Mouse (Mus musculus): ENCODE results near the gene Rab9b.

GRCm38 (mm10) chrX:136828610-136829009 is 39.9 kb downstream of the Rab9b start:
- TF ChIP-seq POLR2A (IDR thresholded peaks at IDR 0.05; ENCODE audit: insufficient read depth, low read depth, low read length) (no peak), EP300 (IDR thresholded peaks at IDR 0.05; ENCODE audit: insufficient read depth, low read depth, low read length) (no peak), CTCF (IDR thresholded peaks at IDR 0.05) (no peak)

Measured in heart, adult 2 months (tissue).